ENCODE assay signal across 8 mouse cellular contexts in genomic region chr2:33870369-33871180, GRCm38 (mm10). TPM values are rescaled to one million over a fixed set of nuclear protein-coding genes. Genes with fewer than 3 reads are reported as not detected.
DNase-seq lines count a peak whose midpoint lies in the region; ATAC-seq lines count a peak whose summit lies in the region.

No protein-coding gene starts in this region.

- no peaks in the 10 kb centered on the region for H3K9me3 ChIP-seq in forebrain, embryonic 15.5 days
- H3K9me3 ChIP-seq in forebrain, embryonic 16.5 days (ENCODE audit: control insufficient read depth, low read length) = no peaks in the 10 kb centered on the region; the same call in 1 of the 2 replicates
- peaks cover 9% of the 10 kb centered on the region for H3K9me3 ChIP-seq in heart, embryonic 16.5 days (replicated peaks; ENCODE audit: control insufficient read depth, low read length)

- H3K4me2 ChIP-seq in forebrain, embryonic 15.5 days (replicated peaks) = no peak overlapping the region
- no peak overlapping the region for H3K4me2 ChIP-seq in forebrain, embryonic 16.5 days (ENCODE audit: low read length)
- peak overlapping the region; percentile 30 for H3K4me2 ChIP-seq in heart, embryonic 16.5 days (ENCODE audit: low read depth, low read length)

- H3K27me3 ChIP-seq in forebrain, embryonic 15.5 days = no peaks in the 10 kb centered on the region
- H3K27me3 ChIP-seq in forebrain, embryonic 16.5 days (replicated peaks; ENCODE audit: control insufficient read depth, insufficient read depth, low read length) = no peaks in the 10 kb centered on the region
- H3K27me3 ChIP-seq in heart, embryonic 16.5 days (ENCODE audit: control insufficient read depth, insufficient read depth, low read length) = no peaks in the 10 kb centered on the region

- no peak for ATAC-seq in forebrain, embryonic 15.5 days (replicated peaks)
- ATAC-seq in forebrain, embryonic 16.5 days = no peak
- ATAC-seq in common myeloid progenitor, adult 5-6 weeks (replicated peaks; ENCODE audit: low read depth, poor library complexity, severe bottlenecking) = peak; percentile 57
- peak; percentile 79 for ATAC-seq in heart, embryonic 16.5 days (replicated peaks; ENCODE audit: extremely low read depth, insufficient read depth, low FRiP score)

- 71% methylated on average over 17 of the region's 17 CpGs for WGBS in forebrain, embryonic 15.5 days
- 71% methylated on average over 17 of the region's 17 CpGs for WGBS in forebrain, embryonic 16.5 days
- 43% methylated on average over 17 of the region's 17 CpGs for WGBS in heart, embryonic 16.5 days
- WGBS in macrophage (ENCODE audit: missing documents) = 9% methylated on average over 17 of the region's 17 CpGs

- H3K79me2 ChIP-seq in macrophage (ENCODE audit: inconsistent target) = peaks cover 37% of the 10 kb centered on the region

- H3K9ac ChIP-seq in forebrain, embryonic 15.5 days (replicated peaks) = no peak overlapping the region
- H3K9ac ChIP-seq in forebrain, embryonic 16.5 days (replicated peaks; ENCODE audit: low read depth, low read length) = no peak overlapping the region
- H3K9ac ChIP-seq in heart, embryonic 16.5 days (ENCODE audit: low read length) = no peak overlapping the region

- H3K4me3 ChIP-seq in forebrain, embryonic 15.5 days = no peak overlapping the region
- H3K4me3 ChIP-seq in forebrain, embryonic 16.5 days (replicated peaks; ENCODE audit: low read length) = no peak overlapping the region
- no peak overlapping the region for H3K4me3 ChIP-seq in heart, embryonic 16.5 days (ENCODE audit: low read length)
- no peak overlapping the region for H3K4me3 ChIP-seq in macrophage (ENCODE audit: inconsistent target)

- peak; percentile 85 to 89 for DNase-seq in kidney, postnatal 4 days
- peak; percentile 48 to 63 for DNase-seq in thymus, adult 18-20 months
- no peak for DNase-seq in cerebellum, postnatal 4 days (ENCODE audit: low spot score in 2 of 2)

- peaks cover 13% of the 10 kb centered on the region for H3K4me1 ChIP-seq in forebrain, embryonic 15.5 days
- H3K4me1 ChIP-seq in forebrain, embryonic 16.5 days (replicated peaks; ENCODE audit: control insufficient read depth, insufficient read depth, low read length) = peaks cover 5% of the 10 kb centered on the region
- peaks cover 29% of the 10 kb centered on the region for H3K4me1 ChIP-seq in heart, embryonic 16.5 days (ENCODE audit: control insufficient read depth, insufficient read depth, low read length)

- H3K36me3 ChIP-seq in forebrain, embryonic 15.5 days = peaks cover 37% of the 10 kb centered on the region
- H3K36me3 ChIP-seq in forebrain, embryonic 16.5 days (ENCODE audit: control insufficient read depth, insufficient read depth) = peaks cover 17% of the 10 kb centered on the region
- peaks cover 13% of the 10 kb centered on the region for H3K36me3 ChIP-seq in heart, embryonic 16.5 days (ENCODE audit: control insufficient read depth, insufficient read depth)
- no peaks in the 10 kb centered on the region for H3K36me3 ChIP-seq in macrophage (ENCODE audit: inconsistent target)

- peak overlapping the region; percentile 29 for H3K27ac ChIP-seq in forebrain, embryonic 15.5 days (replicated peaks)
- H3K27ac ChIP-seq in forebrain, embryonic 16.5 days (ENCODE audit: low read length) = no peak overlapping the region
- H3K27ac ChIP-seq in heart, embryonic 16.5 days (ENCODE audit: low read length) = peak overlapping the region; percentile 88
- peak overlapping the region; percentile 85 for H3K27ac ChIP-seq in macrophage

RNA-seq across cellular contexts. Expression of gene Mvb12b, which starts 17.2 kb away (rescaled TPM):
- 75.9 and 85.8 TPM in 2 replicates for polyA plus RNA-seq in forebrain, embryonic 15.5 days (2015; fragmentation: Nextera tagmentation; extraction: Ambion mirVana)
- 78.1 and 84.2 TPM in 2 replicates for polyA plus RNA-seq in forebrain, embryonic 16.5 days (2015; fragmentation: Nextera tagmentation; extraction: Ambion mirVana)
- 19.5 and 25.3 TPM in 2 replicates for total RNA-seq in common myeloid progenitor, adult 5-6 weeks (2017)
- polyA plus RNA-seq in heart, embryonic 16.5 days (2015; fragmentation: Nextera tagmentation; extraction: Ambion mirVana) = 10.1 and 10.9 TPM in 2 replicates
- 10 to 100 TPM; 11.2 to 70.8 (median 52.8) TPM for total RNA-seq in macrophage (2018; cell fraction: chromatin; rRNA removed)
- total RNA-seq in macrophage (2018; cell fraction: cytosol; rRNA removed) = 10 to 100 TPM; 11.2 to 24.0 (median 18.6) TPM
- 100 to 1,000 TPM in 1 of 26 experiments, 10 to 100 TPM in 24, 1 to 10 TPM in 1; 9.8 to 112 (median 34.5) TPM for total RNA-seq in macrophage (2018; cell fraction: nucleus; rRNA removed)
- polyA plus RNA-seq in macrophage (2018) = 14.6 to 32.7 TPM (median 19.5 TPM) in 3 replicates

Comparison
In these comparisons a context has a peak if more than half of its experiments do, and no peak if none do; other contexts are left out.
1. ATAC-seq: peak in common myeloid progenitor, adult 5-6 weeks (single experiment) and heart, embryonic 16.5 days (single experiment); none in forebrain, embryonic 15.5 days (single experiment) and forebrain, embryonic 16.5 days (single experiment).
2. DNase-seq: peak in kidney, postnatal 4 days (2 of 2) and thymus, adult 18-20 months (2 of 2); none in cerebellum, postnatal 4 days (0 of 2).